Mouse (Mus musculus) T-helper 1 cell (primary cell): Measurements from ENCODE around the gene Dio3.

Experiments
- in situ Hi-C: fragments of 300-600 bp; cut with MboI, MseI; formaldehyde crosslinking; loops from one replicate; pipeline ENCODE4 v1.15.1; 2025; ENCODE audit warnings: high pct_unique_total_duplicates

Dio3 gene

DNA sequence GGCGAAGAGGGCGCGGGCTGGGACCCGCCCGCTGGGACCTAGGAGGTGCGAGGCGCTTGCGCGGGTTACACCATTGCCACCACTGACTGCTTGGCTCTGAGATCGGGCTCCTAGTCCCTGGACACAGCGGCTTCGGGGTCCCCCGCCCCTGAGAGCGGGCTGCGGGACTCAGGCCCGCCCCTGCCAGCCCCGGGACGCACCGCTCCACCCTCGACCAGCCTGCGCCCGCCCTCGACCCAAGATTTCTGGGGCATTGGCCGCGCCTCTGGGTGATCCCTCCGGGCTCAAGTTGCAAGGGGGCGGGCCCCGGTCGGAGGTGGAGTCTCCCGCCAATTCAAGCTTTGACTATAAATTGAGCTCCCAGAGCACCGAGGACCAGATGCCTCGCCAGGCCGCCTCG is at the start of gene Dio3:
TSS of gene Dio3 (plus strand) at position 216 of the 400 bp plus-strand sequence.
- in situ Hi-C loops, result no loop called here

- in situ Hi-C loops, result no loop called here
These were observed 48.6 kb upstream of the Dio3 start for GRCm38 (mm10) chr12:110230296-110230695.

DNA sequence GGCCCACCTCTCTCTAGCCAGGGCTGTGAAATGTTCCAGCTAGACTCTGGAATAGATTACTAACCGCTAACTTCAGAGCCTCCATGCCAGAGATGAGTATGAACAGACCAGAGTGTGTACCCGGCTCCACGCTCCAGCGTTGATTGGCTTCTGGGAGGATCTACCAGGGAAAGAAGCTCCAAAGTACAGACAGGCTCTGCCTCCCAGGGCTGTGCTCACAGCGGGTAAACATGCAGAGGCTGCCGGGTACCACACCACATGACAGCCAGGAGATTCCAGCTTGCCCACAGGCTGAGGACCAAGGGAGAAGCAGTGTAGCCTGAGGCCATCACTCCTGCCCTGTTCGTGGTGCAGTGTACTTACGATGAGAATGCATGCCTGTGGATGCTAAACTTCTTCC is 48.1 kb upstream of the Dio3 start:
- in situ Hi-C loops, result no loop called here

DNA sequence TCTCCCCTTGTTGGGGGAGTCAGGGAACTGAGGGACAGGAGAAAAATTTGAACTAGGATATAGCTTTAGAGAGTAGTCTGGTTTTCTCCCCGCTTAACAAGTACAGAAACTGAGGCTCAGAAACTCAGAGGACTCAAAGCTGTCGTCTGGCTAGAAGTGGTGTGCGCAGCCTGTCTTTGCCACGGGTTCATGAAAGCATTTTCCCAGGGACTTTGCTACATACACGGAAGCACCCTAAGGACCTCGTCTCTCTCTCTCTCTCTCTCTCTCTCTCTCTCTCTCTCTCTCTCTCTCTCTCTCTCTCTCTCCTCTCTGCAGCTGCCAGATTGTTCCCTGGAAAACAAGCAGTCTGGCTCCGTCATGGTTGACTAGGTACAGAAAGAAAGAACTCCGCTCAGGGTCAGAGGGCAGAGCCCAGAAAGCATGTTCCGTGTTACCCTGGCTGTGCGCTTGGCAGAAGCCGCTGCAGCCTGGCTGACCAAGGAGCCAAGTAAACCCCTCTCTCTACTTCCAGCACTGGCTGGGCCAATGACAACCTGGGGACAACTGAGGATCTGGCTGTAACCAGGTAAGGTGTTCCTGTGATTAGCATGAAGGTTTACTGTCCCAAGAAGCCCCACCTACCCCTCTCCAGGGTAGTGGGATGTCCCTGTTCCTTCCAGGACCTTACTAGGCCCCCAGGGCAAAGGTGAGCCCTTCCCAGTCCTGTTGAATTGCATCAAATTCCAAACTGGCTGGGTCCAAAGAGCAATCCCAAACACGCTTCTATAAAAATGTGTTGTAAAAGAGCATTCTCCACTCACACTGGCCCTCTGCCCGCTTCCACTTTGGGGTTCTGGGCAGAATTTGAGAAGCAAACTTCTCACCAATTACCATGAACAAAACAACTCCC is 46.9 kb upstream of the Dio3 start:
- in situ Hi-C loops, result no loop called here

DNA sequence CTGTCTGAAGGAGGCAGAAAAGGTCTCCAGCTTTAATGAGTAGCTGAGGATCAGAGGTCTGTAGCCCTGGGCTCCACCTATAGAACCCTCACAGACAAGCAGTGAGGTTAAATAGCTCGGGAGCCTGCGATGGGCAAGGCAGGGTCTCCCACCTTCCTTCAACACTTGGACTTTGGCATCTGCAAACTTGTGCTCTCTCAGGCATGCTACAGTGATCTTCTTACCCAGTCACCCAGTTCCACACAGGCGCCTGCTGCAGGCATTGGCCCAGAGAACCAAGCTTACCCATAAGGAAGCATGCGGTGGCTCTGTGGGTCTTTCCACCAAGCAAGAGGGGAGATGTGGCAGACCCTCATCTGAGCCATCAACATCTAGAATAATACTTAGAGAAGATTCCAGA is 43.0 kb upstream of the Dio3 start:
- in situ Hi-C loops, result no loop called here

DNA sequence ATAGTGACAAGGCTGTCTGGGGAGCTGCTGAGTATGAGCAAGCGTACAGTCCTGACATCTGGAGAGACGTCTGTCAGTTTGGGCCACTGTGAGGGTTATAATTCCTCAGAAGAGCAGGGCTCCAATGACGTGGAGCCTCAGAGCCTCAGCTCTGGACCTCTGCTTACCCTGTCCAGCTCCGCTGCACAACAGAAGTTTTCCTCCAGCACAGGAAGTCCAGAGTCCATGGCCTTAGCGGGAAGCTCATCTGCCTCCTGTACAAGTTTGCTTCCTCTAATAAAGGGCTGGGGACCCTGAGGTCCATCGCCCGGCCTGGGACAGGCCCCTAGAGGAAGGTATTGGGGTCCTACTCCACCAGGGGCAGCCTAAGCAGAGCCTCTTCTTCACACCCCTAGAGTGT is 41.8 kb upstream of the Dio3 start:
- in situ Hi-C loops, result no loop called here

GRCm38 (mm10) chr12:110239358-110239757 is 39.5 kb upstream of the Dio3 start:
- in situ Hi-C loops, result no loop called here

- in situ Hi-C loops, result no loop called here
These were observed 34.3 kb upstream of the Dio3 start for GRCm38 (mm10) chr12:110244581-110244980.

GRCm38 (mm10) chr12:110245461-110245860 is 33.4 kb upstream of the Dio3 start:
- in situ Hi-C loops, result no loop called here

GRCm38 (mm10) chr12:110252163-110252575 is 26.7 kb upstream of the Dio3 start:
- in situ Hi-C loops, result no loop called here

- in situ Hi-C loops, result no loop called here
These were observed 23.1 kb upstream of the Dio3 start for GRCm38 (mm10) chr12:110255731-110256130.

- in situ Hi-C loops, result no loop called here
These were observed 22.2 kb upstream of the Dio3 start for GRCm38 (mm10) chr12:110256478-110257220.

DNA sequence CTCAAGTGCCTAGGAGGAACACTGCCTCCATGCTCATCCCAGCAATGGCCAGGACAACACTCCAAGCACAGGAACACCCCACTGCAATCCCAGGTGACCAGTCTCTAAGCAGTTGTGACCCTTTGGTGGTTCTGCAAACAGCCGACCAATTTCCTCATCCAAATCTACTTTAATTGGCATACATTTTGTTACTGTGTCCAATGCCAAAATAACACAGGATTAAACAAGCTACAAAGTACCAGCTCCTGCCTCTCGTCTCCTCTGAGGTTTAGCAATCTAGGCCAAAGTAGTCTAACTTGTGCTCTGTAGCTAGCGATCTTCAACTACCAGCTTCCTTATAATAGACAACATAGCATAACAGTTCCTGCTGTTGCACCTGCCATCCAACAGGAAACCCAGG is 10.6 kb upstream of the Dio3 start:
- in situ Hi-C loops, result no loop called here

DNA sequence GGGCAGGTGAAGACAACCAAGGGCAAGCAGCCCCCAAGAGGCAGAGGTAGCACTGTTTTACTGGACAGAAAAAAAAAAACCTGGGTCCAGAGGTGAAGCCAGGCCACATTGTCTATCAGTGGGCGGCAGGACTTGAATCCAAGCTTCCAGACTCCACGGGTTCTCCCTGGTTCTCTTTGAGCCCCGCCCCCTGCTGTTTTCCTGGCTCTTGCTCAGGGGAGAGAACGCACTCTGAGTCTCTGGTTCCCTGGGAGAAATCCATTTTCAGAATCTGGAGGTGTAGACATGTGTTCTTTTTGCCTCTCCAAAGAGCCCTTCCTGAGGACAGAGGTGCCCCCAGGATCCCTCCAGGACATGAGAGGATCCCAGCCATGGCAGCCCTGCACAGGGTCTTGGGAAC is 9.2 kb upstream of the Dio3 start:
- in situ Hi-C loops, result no loop called here

DNA sequence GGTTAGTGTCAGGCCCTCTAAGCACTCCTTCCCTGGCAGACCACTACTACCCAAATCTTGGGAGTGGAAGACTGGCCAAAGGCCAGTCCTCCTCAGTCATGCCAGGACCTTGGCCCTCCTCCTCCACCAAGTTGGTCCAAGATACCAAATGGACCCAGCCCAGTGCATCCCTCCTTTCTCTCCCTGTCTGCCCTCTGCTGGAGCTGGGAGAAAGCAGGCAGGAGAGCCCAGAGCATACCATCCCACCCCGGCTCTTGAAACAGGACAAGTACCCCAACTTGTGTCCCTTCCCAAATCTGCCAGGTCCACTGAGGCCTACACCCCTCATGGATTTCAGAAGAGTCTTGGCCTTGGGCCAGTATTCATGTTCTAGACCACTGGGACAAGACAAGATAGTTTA is 2.8 kb upstream of the Dio3 start:
- in situ Hi-C loops, result no loop called here

GRCm38 (mm10) chr12:110277259-110277964 is 1.5 kb upstream of the Dio3 start:
- in situ Hi-C loops, result no loop called here

DNA sequence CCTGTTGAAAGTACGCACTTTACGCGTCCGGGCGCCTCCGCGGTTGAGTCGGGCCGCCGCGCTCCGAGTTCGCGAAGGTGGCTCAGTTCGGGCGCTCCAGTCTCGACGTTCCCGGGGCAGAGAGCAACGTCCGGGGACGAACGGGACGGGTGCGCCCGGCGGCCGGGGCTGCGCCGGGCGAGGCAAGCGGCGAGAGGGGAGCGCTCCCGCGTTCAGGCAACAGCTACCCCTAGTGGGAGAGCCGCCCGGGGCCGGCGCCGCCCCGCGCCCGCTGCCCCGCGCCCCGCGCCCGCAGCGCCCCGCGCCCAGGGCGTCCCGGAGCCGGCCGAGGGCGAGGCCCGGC is 932 bp upstream of the Dio3 start:
- in situ Hi-C loops, result no loop called here

DNA sequence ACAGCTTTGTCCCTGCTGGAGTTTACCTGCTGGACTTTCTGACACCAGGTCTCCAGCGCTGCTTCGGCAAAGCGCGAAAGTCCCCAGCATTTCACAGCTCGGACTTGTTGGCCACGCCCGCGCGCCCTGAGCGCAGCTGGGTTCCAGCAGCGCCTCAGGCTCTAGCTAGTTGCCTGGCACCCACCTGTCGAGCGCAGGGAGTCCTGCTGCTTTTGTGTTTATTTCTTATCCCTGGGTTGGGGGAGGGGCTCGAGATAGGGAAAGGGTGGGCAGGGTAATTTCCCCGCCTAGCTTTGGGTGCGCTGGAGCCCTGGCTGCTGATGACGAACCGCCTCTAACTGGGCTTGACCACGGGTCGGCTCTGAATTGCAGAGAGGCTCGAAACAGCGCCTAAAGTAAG is 1.5 kb downstream of the Dio3 start:
- in situ Hi-C loops, result no loop called here

DNA sequence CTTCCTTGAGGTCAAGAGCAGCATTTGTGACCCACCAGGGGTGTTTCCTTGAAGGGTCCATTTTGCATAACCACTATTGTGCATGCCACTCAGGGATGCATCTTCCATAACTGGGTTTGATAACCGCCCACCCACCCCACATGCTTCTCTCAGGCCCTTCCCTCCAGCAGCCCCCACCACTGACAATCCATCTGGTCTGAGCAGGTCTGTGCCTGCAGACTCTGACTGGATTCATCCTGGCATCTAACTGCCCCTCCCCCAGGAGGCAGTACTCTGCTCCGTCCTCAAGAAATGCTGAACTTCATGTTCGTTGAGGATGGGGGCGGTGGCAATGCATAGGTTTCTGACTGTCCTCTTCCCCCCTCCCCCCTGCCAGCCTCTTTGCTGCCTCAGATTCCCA is 4.9 kb downstream of the Dio3 start:
- in situ Hi-C loops, result no loop called here

GRCm38 (mm10) chr12:110292816-110293215 is 13.9 kb downstream of the Dio3 start:
- in situ Hi-C loops, result no loop called here

DNA sequence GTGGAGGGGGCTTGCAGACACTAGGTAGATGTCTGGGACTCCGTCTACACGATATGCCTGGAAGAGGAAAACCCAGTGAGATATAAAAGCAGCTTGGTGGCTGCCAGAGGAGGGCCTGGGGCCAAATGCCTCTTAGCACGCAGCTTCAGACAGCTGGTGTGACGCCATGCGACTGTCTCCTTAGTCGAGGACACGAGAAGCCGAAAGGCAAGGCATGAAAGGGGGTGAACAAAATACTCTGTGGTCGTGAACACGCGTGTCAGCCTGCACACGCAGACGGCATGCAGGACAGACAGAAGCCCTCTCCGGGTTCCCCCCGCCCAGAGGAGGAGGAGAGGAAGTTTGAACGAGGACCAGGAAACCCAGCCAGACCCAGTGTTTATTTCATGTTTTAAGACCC is 16.0 kb downstream of the Dio3 start:
- in situ Hi-C loops, result no loop called here

DNA sequence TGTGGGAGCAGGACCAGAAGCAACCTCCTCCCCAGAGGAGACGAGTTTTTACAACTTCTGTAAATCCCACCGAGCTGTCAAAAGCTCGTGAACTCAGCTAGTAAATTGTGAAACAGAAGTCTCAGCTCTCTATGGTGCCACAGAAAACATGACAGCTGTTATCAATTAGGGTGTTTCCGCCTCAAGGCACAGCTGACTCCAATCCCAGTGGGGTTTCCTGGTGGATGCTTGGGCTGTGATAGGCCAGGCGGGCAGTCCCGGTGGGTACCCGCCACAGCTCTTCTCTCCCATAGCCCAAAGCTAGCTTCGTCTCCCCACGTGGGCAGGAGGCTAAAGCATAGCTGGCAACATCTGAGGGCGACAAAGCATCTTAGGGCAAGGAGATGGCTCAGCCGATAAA is 19.8 kb downstream of the Dio3 start:
- in situ Hi-C loops, result no loop called here

- in situ Hi-C loops, result no loop called here
These were observed 40.8 kb downstream of the Dio3 start for GRCm38 (mm10) chr12:110319696-110320095.
